Mouse (Mus musculus): ENCODE results near the gene Nfat5. TPM values are rescaled to one million over a fixed set of nuclear protein-coding genes. Genes with fewer than 3 reads are reported as not detected.
A peak's percentile ranks its signal among the peaks of the same experiment; 100 is the strongest.

The Nfat5 gene
- total RNA-seq, 2 experiments from 2014 or later = 16.6 to 25.8 TPM

GRCm38 (mm10) chr8:107287522-107287921 lies 5.7 kb upstream of the Nfat5 start:
- ATAC-seq (replicated peaks; ENCODE audit: low FRiP score, low TSS enrichment, poor library complexity, severe bottlenecking) = no peak

- ATAC-seq (replicated peaks; ENCODE audit: low FRiP score, low TSS enrichment, poor library complexity, severe bottlenecking) = no peak
Measured at GRCm38 (mm10) chr8:107291171-107291601, 2.1 kb upstream of the Nfat5 start.

- ATAC-seq (replicated peaks; ENCODE audit: low FRiP score, low TSS enrichment, poor library complexity, severe bottlenecking) = peak; percentile 38
Measured at GRCm38 (mm10) chr8:107292119-107292927, 947 bp upstream of the Nfat5 start.

- peak; percentile 25 for ATAC-seq (replicated peaks; ENCODE audit: low FRiP score, low TSS enrichment, poor library complexity, severe bottlenecking)
Measured at GRCm38 (mm10) chr8:107293641-107294628, 665 bp downstream of the Nfat5 start.

- no peak for ATAC-seq (replicated peaks; ENCODE audit: low FRiP score, low TSS enrichment, poor library complexity, severe bottlenecking)
Measured at GRCm38 (mm10) chr8:107295450-107295849, 2.2 kb downstream of the Nfat5 start.

GRCm38 (mm10) chr8:107311876-107312275 lies 18.6 kb downstream of the Nfat5 start:
- ATAC-seq (replicated peaks; ENCODE audit: low FRiP score, low TSS enrichment, poor library complexity, severe bottlenecking) = no peak

GRCm38 (mm10) chr8:107324142-107324541 lies 30.9 kb downstream of the Nfat5 start:
- ATAC-seq (replicated peaks; ENCODE audit: low FRiP score, low TSS enrichment, poor library complexity, severe bottlenecking) = peak; percentile 94

- ATAC-seq (replicated peaks; ENCODE audit: low FRiP score, low TSS enrichment, poor library complexity, severe bottlenecking) = peak; percentile 89; the same call in 1 of the 2 replicates
Measured at GRCm38 (mm10) chr8:107329595-107329994, 36.3 kb downstream of the Nfat5 start.

- ATAC-seq (replicated peaks; ENCODE audit: low FRiP score, low TSS enrichment, poor library complexity, severe bottlenecking) = no peak
Measured at GRCm38 (mm10) chr8:107336480-107336879, 43.2 kb downstream of the Nfat5 start.

- ATAC-seq (replicated peaks; ENCODE audit: low FRiP score, low TSS enrichment, poor library complexity, severe bottlenecking) = no peak
Measured at GRCm38 (mm10) chr8:107370311-107370710, 77.0 kb downstream of the Nfat5 start.

GRCm38 (mm10) chr8:107377346-107377745 lies 84.1 kb downstream of the Nfat5 start:
- ATAC-seq (replicated peaks; ENCODE audit: low FRiP score, low TSS enrichment, poor library complexity, severe bottlenecking) = no peak

GRCm38 (mm10) chr8:107380734-107381133 lies 87.5 kb downstream of the Nfat5 start:
- no peak for ATAC-seq (replicated peaks; ENCODE audit: low FRiP score, low TSS enrichment, poor library complexity, severe bottlenecking)

- ATAC-seq (replicated peaks; ENCODE audit: low FRiP score, low TSS enrichment, poor library complexity, severe bottlenecking) = no peak
Measured at GRCm38 (mm10) chr8:107381666-107382065, 88.4 kb downstream of the Nfat5 start.

- no peak for ATAC-seq (replicated peaks; ENCODE audit: low FRiP score, low TSS enrichment, poor library complexity, severe bottlenecking)
Measured at GRCm38 (mm10) chr8:107382898-107383297, 89.6 kb downstream of the Nfat5 start.

GRCm38 (mm10) chr8:107384651-107385050 lies 91.4 kb downstream of the Nfat5 start:
- no peak for ATAC-seq (replicated peaks; ENCODE audit: low FRiP score, low TSS enrichment, poor library complexity, severe bottlenecking)

GRCm38 (mm10) chr8:107385063-107385462 lies 91.8 kb downstream of the Nfat5 start:
- 0 out of 2 replicates have a peak, but pooled peaks have one; percentile 7 for ATAC-seq (replicated peaks; ENCODE audit: low FRiP score, low TSS enrichment, poor library complexity, severe bottlenecking)

GRCm38 (mm10) chr8:107386171-107386570 lies 92.9 kb downstream of the Nfat5 start:
- ATAC-seq (replicated peaks; ENCODE audit: low FRiP score, low TSS enrichment, poor library complexity, severe bottlenecking) = peak; percentile 80

- peak; percentile 36 for ATAC-seq (replicated peaks; ENCODE audit: low FRiP score, low TSS enrichment, poor library complexity, severe bottlenecking)
Measured at GRCm38 (mm10) chr8:107386642-107387041, 93.4 kb downstream of the Nfat5 start.

GRCm38 (mm10) chr8:107387861-107388260 lies 94.6 kb downstream of the Nfat5 start:
- no peak for ATAC-seq (replicated peaks; ENCODE audit: low FRiP score, low TSS enrichment, poor library complexity, severe bottlenecking)

GRCm38 (mm10) chr8:107389557-107389956 lies 96.3 kb downstream of the Nfat5 start:
- ATAC-seq (replicated peaks; ENCODE audit: low FRiP score, low TSS enrichment, poor library complexity, severe bottlenecking) = no peak

Measured in megakaryocyte-erythroid progenitor cell, adult 5-6 weeks (primary cell).